Mouse (Mus musculus) cortical plate, adult 2 months (tissue): ENCODE measurements at regions not wholly inside any gene's neighbourhood (a gene's known extent, or its start where the extent isn't known, plus 50 kb on each side); places are given as distances from the start of the nearest gene placed in this dataset.
A peak's percentile ranks its signal among the peaks of the same experiment; 100 is the strongest.

Experiments
- H3K27ac ChIP-seq: fragments of 200-500 bp; 2 replicates; pipeline ENCODE4 v1.5.1; 2012; ENCODE audit warnings: low read length, control low read depth, inconsistent platforms; ENCODE audit not compliant: insufficient read depth
- H3K4me1 ChIP-seq: fragments of 200-500 bp; 2 replicates; pipeline ENCODE4 v1.6.1; 2011; ENCODE audit warnings: low read length; ENCODE audit not compliant: control insufficient read depth, insufficient read depth
- H3K4me3 ChIP-seq: fragments of 200-500 bp; 2 replicates; pipeline ENCODE4 v1.5.1; 2011; ENCODE audit warnings: mild to moderate bottlenecking, low read length, control low read depth; ENCODE audit not compliant: insufficient read depth
- CTCF ChIP-seq: fragments of 200-500 bp; IDR thresholded peaks from 2 replicates; pipeline ENCODE4 v1.5.1; 2011; ENCODE audit warnings: mild to moderate bottlenecking, control low read depth, low read length; ENCODE audit not compliant: insufficient read depth; ENCODE audit errors: extremely low read depth
- POLR2A ChIP-seq: fragments of 200-500 bp; IDR thresholded peaks from 2 replicates; pipeline ENCODE4 v1.6.1; 2011; ENCODE audit warnings: mild to moderate bottlenecking, low read length, control low read depth; ENCODE audit not compliant: insufficient read depth; ENCODE audit errors: extremely low read depth

DNA sequence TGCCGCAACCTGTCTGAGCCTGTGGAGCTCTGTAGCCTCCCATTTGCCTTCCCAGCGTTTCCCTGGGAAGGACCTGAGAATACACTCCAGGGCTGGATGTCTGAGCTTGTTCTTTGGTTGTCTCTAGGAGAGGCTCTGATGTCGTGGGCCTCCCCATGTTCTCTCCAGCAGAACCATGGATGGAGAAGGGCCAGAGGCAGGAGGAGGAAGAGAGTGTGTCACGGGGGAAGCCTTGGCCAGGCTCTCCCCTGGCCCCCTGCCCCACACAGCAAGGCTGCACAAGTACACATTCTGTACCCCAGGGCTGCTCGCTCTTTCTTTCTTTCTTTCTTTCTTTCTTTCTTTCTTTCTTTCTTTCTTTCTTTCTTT is 74.9 kb upstream of the Irf2bp2 start:
- H3K4me3 ChIP-seq = no peak overlapping the region
- TF ChIP-seq POLR2A (no peak), CTCF (no peak)
- peaks cover 17% of the 10 kb centered on the region for H3K4me1 ChIP-seq
- H3K27ac ChIP-seq = peak overlapping the region; percentile 32

GRCm38 (mm10) chr8:126667721-126668656 is 74.2 kb upstream of the Irf2bp2 start:
- Histone ChIP-seq H3K4me1 (peaks cover 21% of the 10 kb centered on the region), H3K27ac (peak overlapping the region; percentile 85), H3K4me3 (no peak overlapping the region)
- TF ChIP-seq CTCF (no peak), POLR2A (no peak)

DNA sequence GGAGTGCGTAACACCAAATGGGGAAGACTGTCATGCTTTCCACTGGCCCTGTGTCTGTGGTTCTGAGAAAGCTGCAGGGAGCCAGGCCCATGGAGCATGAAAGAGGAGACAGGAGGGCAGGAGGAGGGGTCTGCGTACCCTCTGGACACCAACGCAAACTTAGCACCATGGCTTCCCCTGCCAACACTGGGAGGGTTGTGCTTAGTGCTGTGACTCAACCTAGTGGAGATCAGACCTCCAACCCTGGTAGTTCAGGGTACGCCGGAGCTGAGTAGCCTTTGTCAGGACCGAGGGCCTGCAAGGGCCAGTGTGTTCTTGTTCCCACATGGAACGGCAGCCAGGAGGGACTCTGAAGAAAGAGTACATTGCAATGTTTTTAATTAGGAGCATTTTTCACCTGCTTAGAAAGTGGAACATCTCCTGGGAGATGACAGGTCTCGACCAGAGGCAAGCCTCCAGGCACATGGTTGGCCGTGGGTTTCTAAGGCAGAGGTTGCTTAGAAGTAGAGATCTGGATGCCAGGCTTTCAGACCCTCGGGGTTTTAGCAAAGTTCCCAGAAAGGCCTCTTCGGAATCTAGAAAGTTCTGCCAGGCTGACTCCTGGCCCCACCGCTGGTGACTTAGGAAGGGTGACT is 73.4 kb upstream of the Irf2bp2 start:
- H3K4me3 ChIP-seq = no peak overlapping the region
- H3K27ac ChIP-seq = peak overlapping the region; percentile 85
- TF ChIP-seq CTCF = no peak
- TF ChIP-seq POLR2A = no peak
- peaks cover 27% of the 10 kb centered on the region for H3K4me1 ChIP-seq

DNA sequence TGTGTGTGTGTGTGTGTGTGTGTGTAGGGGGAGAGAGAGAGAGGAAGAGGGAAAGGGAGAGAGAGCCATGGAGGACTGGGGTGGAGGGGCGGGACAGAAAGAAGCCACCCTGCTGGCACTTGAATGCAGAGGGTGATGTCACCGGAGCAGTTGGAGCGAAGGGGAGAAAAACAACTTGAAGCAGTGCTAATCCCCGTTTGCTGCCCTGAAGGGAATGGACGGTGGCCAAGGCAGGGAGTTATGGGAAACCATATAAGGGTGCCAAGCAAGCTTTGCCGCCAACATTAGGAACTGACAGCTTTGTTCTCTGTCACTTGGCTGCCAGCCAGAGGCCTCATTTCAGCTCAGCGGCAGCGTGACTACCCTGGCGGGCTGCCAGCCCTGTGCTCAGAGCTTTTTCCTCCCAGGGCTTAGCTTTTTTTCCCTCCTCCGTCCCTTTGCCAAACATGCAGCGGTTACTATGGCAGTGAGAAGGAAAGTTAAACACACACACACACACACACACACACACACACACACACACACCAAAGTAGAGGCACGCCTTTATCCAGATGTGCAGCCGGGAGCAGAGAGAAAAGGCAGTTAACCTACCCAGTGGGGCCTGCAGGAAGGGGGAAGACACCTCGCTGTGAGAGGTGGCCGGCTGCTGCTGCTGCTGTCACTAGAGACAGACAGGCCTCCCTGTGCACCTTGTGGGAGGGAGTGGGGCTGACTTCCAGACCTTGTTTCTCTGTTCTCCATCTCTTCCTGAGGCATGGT is 72.7 kb upstream of the Irf2bp2 start:
- no peak overlapping the region for H3K4me3 ChIP-seq
- H3K27ac ChIP-seq = peak overlapping the region; percentile 93
- TF ChIP-seq POLR2A (no peak), CTCF (no peak)
- peaks cover 30% of the 10 kb centered on the region for H3K4me1 ChIP-seq

GRCm38 (mm10) chr8:126665581-126666241 is 71.9 kb upstream of the Irf2bp2 start:
- TF ChIP-seq CTCF (no peak), POLR2A (no peak)
- peak overlapping the region; percentile 93 for H3K27ac ChIP-seq
- peak overlapping the region; percentile 6; the same call in 1 of the 2 replicates for H3K4me3 ChIP-seq
- H3K4me1 ChIP-seq = peaks cover 33% of the 10 kb centered on the region

DNA sequence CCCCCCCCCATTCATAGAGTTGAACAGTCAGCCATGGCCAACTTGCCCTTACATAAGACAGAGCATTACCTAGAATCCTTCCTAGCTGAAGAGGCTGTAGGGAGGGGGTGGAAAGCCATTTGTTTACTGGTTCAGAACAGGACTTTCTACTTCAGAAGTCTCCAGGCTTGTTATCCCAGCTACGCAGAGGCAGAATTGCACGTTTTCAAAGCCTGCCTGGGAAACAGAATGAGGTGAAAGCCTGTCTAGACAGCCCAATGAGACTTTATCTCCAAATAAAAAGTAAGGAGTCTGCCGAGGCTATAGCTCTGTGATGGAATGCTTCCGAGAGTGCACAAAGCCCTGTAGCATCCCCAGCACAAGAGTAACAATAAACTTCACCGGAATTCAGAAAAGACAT is 71.1 kb upstream of the Irf2bp2 start:
- Histone ChIP-seq H3K27ac (peak overlapping the region; percentile 15; the same call in 1 of the 2 replicates), H3K4me3 (no peak overlapping the region), H3K4me1 (peaks cover 35% of the 10 kb centered on the region)
- TF ChIP-seq POLR2A (no peak), CTCF (no peak)

DNA sequence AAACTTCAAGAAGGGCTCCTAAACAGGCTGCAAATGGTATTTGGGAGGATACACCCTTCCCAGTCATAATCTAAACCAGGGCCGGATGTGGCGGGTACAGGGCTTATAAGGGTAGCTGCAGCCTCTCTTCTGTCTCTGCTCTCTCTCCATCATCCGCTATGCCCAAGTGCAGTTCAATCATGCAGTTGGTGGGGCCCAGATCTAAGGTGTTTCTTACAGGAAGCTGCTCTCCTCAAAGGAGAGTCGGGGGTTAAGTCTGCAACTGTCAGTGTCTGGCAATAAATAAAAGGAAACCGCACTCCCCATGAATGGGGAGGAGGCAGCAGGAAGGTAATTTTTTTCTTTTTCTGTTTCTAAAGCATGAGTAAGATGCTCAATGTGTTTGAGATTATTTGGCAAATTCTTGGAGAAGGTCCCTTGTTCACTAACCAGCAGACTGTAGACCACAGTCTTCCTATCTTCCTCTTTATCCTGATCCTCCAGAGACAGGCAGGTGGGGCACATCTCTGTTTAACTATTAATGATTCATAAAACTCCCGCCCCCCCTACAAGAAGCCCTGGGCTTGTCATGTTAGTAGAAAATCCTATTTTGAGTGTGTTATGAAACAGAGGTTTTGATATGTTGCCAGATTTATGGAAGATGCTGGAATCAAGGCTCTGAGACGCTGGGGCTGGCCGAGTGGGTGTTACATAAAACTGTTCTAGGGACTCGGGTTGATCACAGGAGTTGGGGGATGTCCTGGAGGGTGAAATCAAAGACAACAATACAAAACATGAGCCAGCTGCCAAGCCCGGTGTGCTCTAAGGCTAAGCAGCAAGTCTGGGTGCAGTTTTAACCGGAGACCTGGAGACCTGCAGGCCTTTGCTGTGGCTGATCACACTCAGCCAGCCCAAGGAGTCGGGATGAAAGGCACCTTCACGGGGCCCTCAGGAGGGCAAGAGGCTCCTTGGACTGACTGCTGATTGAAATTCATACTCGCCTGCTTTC is 69.3 kb upstream of the Irf2bp2 start:
- H3K4me1 ChIP-seq = peaks cover 35% of the 10 kb centered on the region
- TF ChIP-seq POLR2A (no peak), CTCF (no peak)
- H3K4me3 ChIP-seq = no peak overlapping the region
- peak overlapping the region; percentile 28; the same call in 1 of the 2 replicates for H3K27ac ChIP-seq

DNA sequence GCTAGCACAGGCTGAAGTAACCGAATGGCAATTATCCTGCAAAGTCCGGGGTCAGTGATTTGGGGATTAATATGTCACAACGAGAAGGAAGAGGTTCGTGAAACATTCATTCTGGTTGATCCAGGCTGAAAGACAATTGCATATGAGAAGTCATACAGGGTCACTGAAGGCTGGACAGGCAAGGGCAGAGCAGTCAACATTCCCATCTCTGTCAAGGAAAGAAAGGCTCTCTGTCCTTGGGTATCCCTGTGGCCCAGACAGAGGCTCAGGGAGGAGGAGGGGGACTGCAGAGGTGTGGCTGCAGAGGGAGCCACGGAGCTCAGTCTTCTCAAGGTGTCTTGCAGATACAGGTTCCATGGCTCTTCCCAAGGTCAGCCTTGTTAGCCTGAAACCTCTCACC is 68.4 kb upstream of the Irf2bp2 start:
- no peak for TF ChIP-seq CTCF
- no peak for TF ChIP-seq POLR2A
- Histone ChIP-seq H3K27ac (peak overlapping the region; percentile 28), H3K4me3 (no peak overlapping the region), H3K4me1 (peaks cover 33% of the 10 kb centered on the region)
